Mouse (Mus musculus) cerebellum, adult 2 months (tissue): Measurements from ENCODE around the gene Mef2d.

Experiments
- CTCF ChIP-seq: fragments of 200-500 bp; IDR thresholded peaks from 2 replicates; pipeline ENCODE4 v1.5.1; 2011; ENCODE audit warnings: low read depth, mild to moderate bottlenecking, control low read depth, low read length, moderate library complexity, borderline replicate concordance; ENCODE audit not compliant: insufficient read depth
- POLR2A ChIP-seq: fragments of 200-500 bp; IDR thresholded peaks from 2 replicates; pipeline ENCODE4 v1.6.1; 2011; ENCODE audit warnings: low read length, control low read depth, borderline replicate concordance; ENCODE audit not compliant: insufficient read depth

DNA sequence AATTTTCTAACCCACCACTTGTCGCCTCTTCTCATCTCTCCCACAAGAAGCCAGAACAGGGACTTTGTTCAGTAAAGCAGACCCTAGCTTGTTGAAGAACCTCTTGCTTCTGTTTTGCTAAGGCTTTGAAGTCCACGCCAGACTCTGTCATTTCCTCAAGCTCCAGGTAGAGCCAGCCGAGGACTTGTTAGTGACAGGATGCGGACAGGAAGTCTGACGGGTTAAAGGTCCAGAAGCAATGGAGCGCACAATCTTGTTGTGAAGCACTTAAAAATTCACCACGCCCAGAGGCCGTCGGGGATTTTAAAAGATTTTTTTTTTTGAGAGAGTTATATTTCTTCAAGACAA, 759 bp upstream of the Mef2d start:
- TF ChIP-seq CTCF (no peak), POLR2A (no peak)
